Mouse (Mus musculus) ZHBTc4 (cell line): ENCODE measurements around the gene Zfhx2.

Source experiments
- DNase-seq: peaks from one replicate; pipeline ENCODE4 v3.0.0-alpha.2; 2011; ENCODE audit warnings: low read depth, low spot score

The Zfhx2 gene

GRCm38 (mm10) chr14:55105836-55106809, 14.0 kb upstream of the Zfhx2 start, which contains the start of gene Ap1g2:
TSS of gene Ap1g2 (minus strand) at chr14:55106593.
- peak; percentile 94 for DNase-seq

DNA sequence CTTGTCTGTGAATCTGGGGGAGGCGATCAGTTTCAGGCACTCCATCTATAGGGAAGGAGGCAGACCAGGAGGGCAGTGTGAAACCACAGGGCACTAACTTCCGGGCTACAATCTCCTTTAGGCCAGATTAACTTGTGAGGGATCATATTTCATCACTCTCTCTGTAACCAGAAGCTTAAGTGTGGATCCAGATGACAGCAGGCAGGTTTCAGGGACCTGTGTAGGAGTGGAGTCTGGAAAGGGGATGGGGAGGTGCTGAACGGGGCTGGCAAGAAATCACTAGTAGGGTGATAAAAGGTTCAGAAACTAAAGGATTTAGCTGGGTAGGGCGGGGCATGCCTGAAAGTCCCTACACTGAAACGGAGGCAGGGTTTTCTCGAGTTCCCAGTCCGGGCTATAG, 13.3 kb upstream of the Zfhx2 start:
- no peak for DNase-seq

DNA sequence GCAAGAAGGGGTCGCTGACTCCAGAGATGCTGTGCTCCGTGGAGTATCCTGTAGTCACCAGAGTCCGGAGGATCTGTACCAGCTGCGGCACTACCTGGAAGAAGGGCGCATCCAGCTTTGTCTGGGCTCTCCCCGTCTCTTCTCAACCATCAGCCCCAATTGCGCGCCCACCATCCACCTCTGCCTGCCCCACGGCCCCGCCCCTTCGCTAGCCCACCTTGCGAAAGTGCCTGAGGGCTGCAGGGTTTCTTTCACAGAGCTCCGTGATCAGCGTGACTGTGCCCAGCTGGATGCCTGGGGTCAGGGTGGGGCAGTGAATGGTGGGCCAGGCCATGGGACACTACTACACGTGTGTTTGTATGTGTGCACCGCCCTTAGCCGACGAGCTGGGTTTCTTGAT, 12.2 kb upstream of the Zfhx2 start:
- DNase-seq, result no peak

- DNase-seq, result no peak
Observed at GRCm38 (mm10) chr14:55102253-55102785, 10.2 kb upstream of the Zfhx2 start.

DNA sequence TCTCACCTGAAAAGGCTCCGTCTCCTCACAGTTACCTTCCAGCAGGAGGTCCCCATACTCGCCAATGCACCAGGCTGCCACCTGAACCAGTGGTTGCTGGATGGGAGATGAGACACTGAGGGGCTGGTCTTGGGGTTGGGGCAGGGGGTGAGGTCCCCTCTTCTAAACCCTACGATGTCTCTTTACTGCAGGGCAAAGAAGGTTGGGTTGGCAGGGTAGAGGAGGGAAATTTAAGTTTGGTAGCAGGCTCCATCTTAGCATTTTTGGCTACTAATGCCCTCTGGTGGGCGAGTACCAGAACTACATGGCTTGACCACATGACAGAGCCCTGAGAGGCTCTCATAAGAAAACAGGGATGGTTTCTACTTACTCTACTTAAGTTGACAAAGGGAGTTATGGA, 9.5 kb upstream of the Zfhx2 start:
- peak; percentile 75 for DNase-seq

DNA sequence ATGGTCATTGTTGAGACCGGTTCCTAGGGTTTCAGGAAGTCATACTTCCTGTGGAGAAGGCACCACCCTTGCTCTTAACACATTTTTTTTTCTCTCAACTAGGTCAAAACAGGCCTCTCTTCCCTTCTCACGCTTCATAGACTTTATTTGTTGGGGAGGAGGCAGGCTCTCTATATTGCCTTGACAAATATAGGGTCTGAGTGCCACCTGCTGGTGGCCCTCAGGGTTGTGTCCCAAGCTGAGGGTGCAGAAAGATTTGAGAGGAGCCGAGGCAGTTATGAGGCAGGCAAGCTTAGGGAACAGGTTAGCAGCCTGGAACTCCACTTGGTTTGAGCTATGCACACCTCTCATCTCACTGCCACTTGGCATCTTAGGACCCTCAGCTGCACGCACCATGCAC, 5.9 kb upstream of the Zfhx2 start:
- DNase-seq, result peak; percentile 91

- no peak for DNase-seq
Observed at GRCm38 (mm10) chr14:55097646-55098045, 5.5 kb upstream of the Zfhx2 start.

DNA sequence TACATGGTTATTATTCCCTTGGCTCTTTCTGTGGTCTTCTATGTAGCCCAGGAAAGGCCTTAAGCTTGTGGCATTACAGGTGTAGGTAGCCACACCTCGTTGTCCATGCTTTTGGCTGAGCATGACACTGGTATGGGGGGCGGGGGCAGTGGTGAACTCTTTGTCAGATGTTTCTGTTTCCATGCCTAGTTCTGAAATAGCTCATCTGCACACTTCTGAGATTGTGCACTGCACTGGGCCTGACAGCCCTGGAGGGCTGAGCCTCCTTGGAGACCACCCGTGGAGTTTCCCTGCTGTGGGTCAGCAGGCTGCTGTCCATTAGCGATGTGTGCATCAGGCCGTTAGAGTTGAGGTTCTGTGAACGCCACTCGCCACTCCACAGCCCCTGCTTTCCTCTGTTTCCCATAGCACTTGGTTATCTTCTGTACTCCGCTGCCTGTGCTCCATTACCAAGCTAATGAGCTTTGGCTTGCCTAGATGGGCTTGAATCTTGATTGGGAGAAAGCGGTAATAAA, 4.5 kb upstream of the Zfhx2 start:
- DNase-seq, result no peak

- no peak for DNase-seq
Observed at GRCm38 (mm10) chr14:55095671-55096070, 3.5 kb upstream of the Zfhx2 start.

- no peak for DNase-seq
Observed at GRCm38 (mm10) chr14:55095263-55095662, 3.1 kb upstream of the Zfhx2 start.

GRCm38 (mm10) chr14:55094704-55095231, 2.6 kb upstream of the Zfhx2 start, which contains the start of gene Thtpa:
TSS of gene Thtpa (plus strand) at chr14:55094784.
- DNase-seq, result peak; percentile 82

- peak; percentile 84 for DNase-seq
Observed at GRCm38 (mm10) chr14:55093927-55094326, 1.8 kb upstream of the Zfhx2 start.

GRCm38 (mm10) chr14:55091209-55091865, 787 bp downstream of the Zfhx2 start:
- no peak for DNase-seq

GRCm38 (mm10) chr14:55089199-55089947, 2.8 kb downstream of the Zfhx2 start:
- DNase-seq, result peak; percentile 80

DNA sequence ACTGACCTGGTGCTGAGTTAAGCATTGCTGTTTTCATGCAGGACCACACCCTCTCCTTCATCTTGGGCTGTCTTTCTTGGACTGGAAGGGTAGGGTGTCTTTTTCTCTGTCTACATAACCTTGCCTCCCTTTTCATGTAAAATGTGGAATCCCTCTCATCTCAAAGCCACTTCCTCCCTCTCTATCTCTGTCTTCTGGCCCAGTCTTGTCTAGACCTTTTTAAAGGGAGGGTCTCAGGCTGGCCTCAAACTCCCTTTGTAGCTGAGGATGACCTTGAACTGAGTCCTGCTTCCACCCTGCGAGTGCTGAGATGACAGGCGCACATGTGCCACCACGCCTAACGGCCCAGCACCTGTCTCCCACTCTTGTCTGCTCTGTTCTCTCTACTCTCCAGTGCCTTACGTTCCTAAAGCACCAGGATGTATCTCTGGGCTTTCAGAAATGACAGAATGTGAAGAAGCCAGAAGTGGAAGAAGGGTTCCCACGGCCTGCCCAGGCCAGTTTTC, 6.1 kb downstream of the Zfhx2 start:
- DNase-seq, result peak; percentile 97

DNA sequence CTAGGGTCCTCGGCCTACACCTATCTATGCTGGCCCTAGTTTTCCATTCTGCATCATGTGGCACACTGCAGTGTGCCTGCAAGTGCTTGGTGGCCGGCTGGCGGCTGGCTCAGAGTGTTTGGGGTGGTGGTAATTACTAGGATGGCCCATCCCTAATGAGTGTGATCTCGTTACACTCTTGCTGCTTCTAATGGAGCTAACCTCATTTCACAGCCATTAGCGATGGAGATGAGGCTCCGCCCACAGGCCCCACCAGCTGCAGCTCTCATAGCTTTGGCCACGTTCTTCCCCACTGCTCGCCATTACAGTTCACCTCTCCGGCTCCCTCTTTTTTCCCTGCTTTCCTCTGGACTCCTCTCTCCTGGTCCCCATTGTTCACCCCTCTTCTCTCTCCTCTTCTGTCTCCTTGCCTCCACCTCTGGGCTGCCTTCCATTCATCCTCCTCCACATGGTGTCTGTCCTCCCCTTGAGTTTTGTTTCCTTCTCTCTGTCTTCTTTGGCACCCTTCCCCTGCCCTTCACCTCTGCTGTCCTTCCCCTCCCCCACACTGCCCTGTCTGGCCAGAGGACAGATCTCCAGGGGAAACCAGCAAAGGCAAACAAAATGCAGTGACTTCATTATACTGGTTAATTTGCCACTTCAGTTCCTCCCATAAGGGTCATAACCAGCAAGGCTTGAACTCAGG, 6.7 kb downstream of the Zfhx2 start:
- peak; percentile 90 for DNase-seq

DNA sequence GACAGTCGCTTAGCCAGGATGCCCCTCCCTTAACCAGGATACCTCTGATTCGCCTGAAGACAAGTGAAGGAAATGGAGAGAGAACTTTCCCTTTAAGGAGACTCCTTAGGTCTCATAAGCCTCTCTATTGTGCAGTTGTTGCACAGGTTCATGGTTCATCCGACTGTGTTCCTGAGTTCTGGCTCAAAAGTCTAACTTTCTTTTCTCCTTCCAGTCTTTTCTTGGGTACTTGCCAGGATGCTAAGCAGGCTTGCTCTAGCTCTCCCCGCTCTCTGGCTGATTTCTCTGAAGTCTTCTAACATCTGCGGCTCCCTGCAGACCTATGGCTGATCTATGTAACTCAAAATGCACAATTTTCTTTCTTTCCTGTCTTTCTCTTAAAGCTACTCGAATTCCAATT, 8.6 kb downstream of the Zfhx2 start:
- no peak for DNase-seq

GRCm38 (mm10) chr14:55081105-55081504, 11.0 kb downstream of the Zfhx2 start:
- DNase-seq, result peak; percentile 44

- peak; percentile 92 for DNase-seq
Observed at GRCm38 (mm10) chr14:55079214-55079970, 12.7 kb downstream of the Zfhx2 start.
